Mouse (Mus musculus): ENCODE data around the gene Ublcp1. TPM values are rescaled to one million over a fixed set of nuclear protein-coding genes. Genes with fewer than 3 reads are reported as not detected.
"Not testable (repeated sequence)": the region's sequence is repeated elsewhere in the genome, so short reads cannot be mapped to it uniquely, and the experiment has no call there.

The Ublcp1 gene
- total RNA-seq, 2 experiments from 2014 or later: 230 to 301 TPM

- ATAC-seq (replicated peaks; ENCODE audit: low FRiP score, poor library complexity, severe bottlenecking): no peak
Measured at GRCm38 (mm10) chr11:44496217-44496616, 25.9 kb upstream of the Ublcp1 start.

GRCm38 (mm10) chr11:44494643-44495323 lies 24.5 kb upstream of the Ublcp1 start:
- ATAC-seq (replicated peaks; ENCODE audit: low FRiP score, poor library complexity, severe bottlenecking): peak; percentile 97

GRCm38 (mm10) chr11:44489117-44489516 lies 18.8 kb upstream of the Ublcp1 start:
- peak; percentile 70 for ATAC-seq (replicated peaks; ENCODE audit: low FRiP score, poor library complexity, severe bottlenecking)

GRCm38 (mm10) chr11:44485089-44485736 lies 14.9 kb upstream of the Ublcp1 start:
- ATAC-seq (replicated peaks; ENCODE audit: low FRiP score, poor library complexity, severe bottlenecking): no peak

GRCm38 (mm10) chr11:44480246-44480645 lies 9.9 kb upstream of the Ublcp1 start:
- no peak for ATAC-seq (replicated peaks; ENCODE audit: low FRiP score, poor library complexity, severe bottlenecking)

GRCm38 (mm10) chr11:44478382-44478781 lies 8.1 kb upstream of the Ublcp1 start:
- ATAC-seq (replicated peaks; ENCODE audit: low FRiP score, poor library complexity, severe bottlenecking): no peak

- ATAC-seq (replicated peaks; ENCODE audit: low FRiP score, poor library complexity, severe bottlenecking): no peak
Measured at GRCm38 (mm10) chr11:44476445-44476844, 6.1 kb upstream of the Ublcp1 start.

GRCm38 (mm10) chr11:44475467-44475866 lies 5.2 kb upstream of the Ublcp1 start:
- no peak for ATAC-seq (replicated peaks; ENCODE audit: low FRiP score, poor library complexity, severe bottlenecking)

GRCm38 (mm10) chr11:44471337-44471995 lies 1.2 kb upstream of the Ublcp1 start:
- no peak for ATAC-seq (replicated peaks; ENCODE audit: low FRiP score, poor library complexity, severe bottlenecking)

GRCm38 (mm10) chr11:44469646-44470431 lies 459 bp downstream of the Ublcp1 start:
- peak; percentile 85 for ATAC-seq (replicated peaks; ENCODE audit: low FRiP score, poor library complexity, severe bottlenecking)

GRCm38 (mm10) chr11:44468306-44468790 lies 1.9 kb downstream of the Ublcp1 start:
- ATAC-seq (replicated peaks; ENCODE audit: low FRiP score, poor library complexity, severe bottlenecking): no peak

- ATAC-seq (replicated peaks; ENCODE audit: low FRiP score, poor library complexity, severe bottlenecking): peak; percentile 37; the same call in 1 of the 2 replicates
Measured at GRCm38 (mm10) chr11:44466949-44467442, 3.3 kb downstream of the Ublcp1 start.

- 0 out of 2 replicates have a peak, but pooled peaks have one; percentile 26 for ATAC-seq (replicated peaks; ENCODE audit: low FRiP score, poor library complexity, severe bottlenecking)
Measured at GRCm38 (mm10) chr11:44461493-44461892, 8.8 kb downstream of the Ublcp1 start.

- peak; percentile 83 for ATAC-seq (replicated peaks; ENCODE audit: low FRiP score, poor library complexity, severe bottlenecking)
Measured at GRCm38 (mm10) chr11:44453423-44453822, 16.9 kb downstream of the Ublcp1 start.

- not testable (repeated sequence) for ATAC-seq (replicated peaks; ENCODE audit: low FRiP score, poor library complexity, severe bottlenecking)
Measured at GRCm38 (mm10) chr11:44452016-44452415, 18.3 kb downstream of the Ublcp1 start.

GRCm38 (mm10) chr11:44451046-44451445 lies 19.3 kb downstream of the Ublcp1 start:
- ATAC-seq (replicated peaks; ENCODE audit: low FRiP score, poor library complexity, severe bottlenecking): no peak

GRCm38 (mm10) chr11:44437786-44438185 lies 32.5 kb downstream of the Ublcp1 start:
- no peak for ATAC-seq (replicated peaks; ENCODE audit: low FRiP score, poor library complexity, severe bottlenecking)

- no peak for ATAC-seq (replicated peaks; ENCODE audit: low FRiP score, poor library complexity, severe bottlenecking)
Measured at GRCm38 (mm10) chr11:44430036-44430435, 40.3 kb downstream of the Ublcp1 start.

GRCm38 (mm10) chr11:44427951-44428350 lies 42.3 kb downstream of the Ublcp1 start:
- ATAC-seq (replicated peaks; ENCODE audit: low FRiP score, poor library complexity, severe bottlenecking): no peak

- ATAC-seq (replicated peaks; ENCODE audit: low FRiP score, poor library complexity, severe bottlenecking): no peak
Measured at GRCm38 (mm10) chr11:44425626-44426025, 44.7 kb downstream of the Ublcp1 start.
